Mouse (Mus musculus) liver, postnatal 0 days (tissue): Measurements from ENCODE around the gene H3f3b. TPM values are rescaled to one million over a fixed set of nuclear protein-coding genes. Genes with fewer than 3 reads are reported as not detected.

Source experiments
- ATAC-seq: fragments of 200-750 bp; cut with Nextera tagmentation; 2 replicates; pipeline ENCODE4 v1.8.0; 2017; ENCODE audit warnings: mild to moderate bottlenecking, moderate library complexity
- DNase-seq: peaks from one replicate; pipeline ENCODE4 v3.0.0-alpha.2; 2016
- H3K27ac ChIP-seq: fragments of 300-500 bp; sonication (generic); 2 replicates; pipeline ENCODE4 v1.5.1; 2014; ENCODE audit warnings: antibody characterized with exemption, moderate library complexity, mild to moderate bottlenecking, low read depth
- H3K27me3 ChIP-seq: fragments of 300-500 bp; sonication (generic); 2 replicates; pipeline ENCODE4 v1.6.1; 2014; ENCODE audit warnings: low read length, control low read depth, mixed read lengths; ENCODE audit not compliant: insufficient read depth
- H3K36me3 ChIP-seq: fragments of 300-500 bp; sonication (generic); replicated peaks from 2 replicates; pipeline ENCODE4 v1.6.1; 2014; ENCODE audit warnings: mild to moderate bottlenecking, control low read depth, low read length, moderate library complexity, mixed read lengths; ENCODE audit not compliant: insufficient read depth
- H3K4me1 ChIP-seq: fragments of 300-500 bp; sonication (generic); 2 replicates; pipeline ENCODE4 v1.6.1; 2014; ENCODE audit warnings: antibody characterized with exemption, mild to moderate bottlenecking, control low read depth; ENCODE audit not compliant: insufficient read depth
- H3K4me2 ChIP-seq: fragments of 300-500 bp; sonication (generic); 2 replicates; pipeline ENCODE4 v1.6.1; 2014; ENCODE audit warnings: low read depth, mild to moderate bottlenecking, low read length, moderate library complexity, mixed read lengths
- H3K4me3 ChIP-seq: fragments of 300-500 bp; sonication (generic); 2 replicates; pipeline ENCODE4 v1.5.1; 2014; ENCODE audit warnings: low read depth, low read length
- H3K9ac ChIP-seq: fragments of 300-500 bp; sonication (generic); replicated peaks from 2 replicates; pipeline ENCODE4 v1.6.1; 2014; ENCODE audit warnings: mild to moderate bottlenecking, moderate library complexity
- H3K9me3 ChIP-seq: fragments of 300-500 bp; sonication (generic); 2 replicates; pipeline ENCODE4 v1.6.1; 2016; ENCODE audit warnings: mild to moderate bottlenecking, control low read depth, low read length, mixed read lengths
- CTCF ChIP-seq: sonication (generic); IDR thresholded peaks from 2 replicates; pipeline ENCODE4 v1.5.1; 2016; ENCODE audit warnings: antibody characterized with exemption, low read depth
- EP300 ChIP-seq: IDR thresholded peaks from 2 replicates; pipeline ENCODE4 v1.6.1; 2016; ENCODE audit warnings: antibody characterized with exemption, low read depth, mild to moderate bottlenecking
- WGBS: fragments of 180-500 bp; shearing (Covaris S2); extraction: QIAGEN DNeasy Blood & Tissue Kit; methylation state at CpG from one replicate; pipeline ENCODE4 v1.1.7; 2014; ENCODE audit not compliant: insufficient replicate concordance; 5-methylcytosine and 5-hydroxymethylcytosine counted together
- polyA plus RNA-seq: library from polyadenylated mRNA; unstranded; fragments of >200 nt; fragmentation: Nextera tagmentation; extraction: Ambion mirVana; gene quantifications from 2 replicates; pipeline ENCODE4 v1.2.1, GENCODE M21; 2015

H3f3b gene
- polyA plus RNA-seq, 1 experiment from 2014 or later: 656 TPM

DNA sequence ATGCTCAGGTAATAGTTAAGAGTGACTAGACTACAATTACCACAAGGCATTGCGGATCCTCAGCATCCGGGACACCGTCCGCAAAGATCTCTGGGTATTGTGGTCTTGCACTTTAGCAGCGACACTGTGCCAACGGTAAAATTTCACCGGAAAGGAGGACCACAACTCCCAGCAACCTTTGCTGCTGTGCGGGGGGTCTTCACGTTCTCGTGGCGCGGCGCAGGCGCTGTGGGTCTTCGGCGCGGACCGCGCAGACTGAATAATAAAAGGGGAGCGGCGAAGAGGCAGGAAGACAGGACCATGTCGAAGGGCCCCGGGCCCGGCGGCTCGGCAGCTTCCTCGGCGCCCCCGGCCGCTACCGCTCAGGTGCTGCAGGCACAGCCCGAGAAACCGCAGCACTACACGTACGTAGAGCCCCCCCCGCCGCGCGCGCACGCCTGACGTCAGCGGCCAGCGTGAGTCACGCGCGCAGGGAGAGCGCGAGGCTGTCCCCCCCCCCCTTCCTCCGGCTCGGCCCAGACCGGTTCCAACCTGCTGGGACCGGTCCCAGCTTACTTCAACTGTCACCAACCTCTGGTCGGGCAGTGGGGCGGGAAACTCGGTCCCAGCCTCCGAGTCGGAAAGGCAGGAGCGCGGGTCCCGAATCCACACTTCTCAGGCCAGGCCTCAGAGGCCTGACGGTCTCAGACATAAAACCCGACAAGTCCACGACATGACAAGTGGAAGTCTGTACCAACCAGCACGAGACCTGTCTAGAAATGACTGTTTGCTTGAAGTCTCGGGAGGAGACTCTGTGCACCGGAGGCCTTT, 2.5 kb upstream of the H3f3b start, which contains the start of gene Unk:
TSS of gene Unk (plus strand) at position 235 of the 810 bp plus-strand sequence.
- Histone ChIP-seq H3K27ac (peak within 1 kb of the TSS; percentile 98), H3K4me1 (peaks cover 26% of the 10 kb centered on the region), H3K4me3 (peak within 1 kb of the TSS; percentile 75), H3K4me2 (peak within 1 kb of the TSS; percentile 70), H3K9ac (peak within 1 kb of the TSS; percentile 93), H3K36me3 (no peaks in the 10 kb centered on the region), H3K27me3 (no peaks in the 10 kb centered on the region), H3K9me3 (no peaks in the 10 kb centered on the region)
- TF ChIP-seq CTCF: 0 out of 2 replicates have a peak, but pooled peaks have one; percentile 2
- peak; percentile 96 for TF ChIP-seq EP300
- DNase-seq (peak; percentile 96), ATAC-seq (peak; percentile 94)
- WGBS: 3% methylated on average over 60 of the region's 67 CpGs

DNA sequence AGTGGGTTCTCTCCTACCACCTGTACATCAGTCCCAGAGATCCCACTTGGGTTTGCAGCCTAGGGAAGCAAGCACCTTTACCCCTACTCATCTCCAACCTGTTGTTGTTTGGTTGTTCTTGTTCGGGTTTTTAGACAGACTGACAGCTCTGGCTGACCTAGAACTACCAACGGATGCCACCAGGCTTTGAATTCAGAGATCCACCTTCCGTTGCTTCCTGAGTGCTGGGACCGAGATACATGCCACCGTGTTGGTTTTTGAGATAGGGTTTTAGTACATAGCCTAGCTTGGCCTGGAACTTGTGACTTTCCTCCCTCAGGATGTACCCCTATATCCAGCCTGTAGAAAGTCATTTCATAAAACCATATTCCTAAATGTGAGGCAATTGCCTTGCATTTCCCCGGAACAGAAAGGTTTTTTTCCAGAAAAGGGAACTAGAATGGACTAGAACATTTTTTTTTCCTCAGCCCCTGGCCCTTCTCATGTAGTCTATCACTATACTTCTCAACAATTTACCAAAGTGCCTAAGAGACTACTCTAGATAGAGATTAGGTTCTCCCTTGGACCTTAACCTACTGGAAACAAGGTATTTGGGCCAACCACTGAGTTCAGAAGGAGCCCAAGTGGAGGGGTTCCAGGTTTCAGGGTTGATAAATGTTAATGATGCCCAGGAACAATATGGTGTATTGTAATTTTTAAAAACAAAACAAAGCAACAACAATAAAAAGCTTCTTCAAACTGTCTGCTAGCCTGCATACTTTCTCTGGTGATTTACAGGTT, 1.5 kb upstream of the H3f3b start:
- H3K4me3 ChIP-seq: peak overlapping the region; percentile 75
- no peaks in the 10 kb centered on the region for H3K27me3 ChIP-seq
- WGBS: 71% methylated on average over 6 of the region's 6 CpGs
- ATAC-seq: no peak
- H3K9me3 ChIP-seq: no peaks in the 10 kb centered on the region
- peak overlapping the region; percentile 70 for H3K4me2 ChIP-seq
- TF ChIP-seq EP300 (no peak), CTCF (no peak)
- DNase-seq: no peak
- peak overlapping the region; percentile 0; the same call in 1 of the 2 replicates for H3K9ac ChIP-seq
- peaks cover 26% of the 10 kb centered on the region for H3K4me1 ChIP-seq
- H3K36me3 ChIP-seq: no peaks in the 10 kb centered on the region
- peak overlapping the region; percentile 64 for H3K27ac ChIP-seq

DNA sequence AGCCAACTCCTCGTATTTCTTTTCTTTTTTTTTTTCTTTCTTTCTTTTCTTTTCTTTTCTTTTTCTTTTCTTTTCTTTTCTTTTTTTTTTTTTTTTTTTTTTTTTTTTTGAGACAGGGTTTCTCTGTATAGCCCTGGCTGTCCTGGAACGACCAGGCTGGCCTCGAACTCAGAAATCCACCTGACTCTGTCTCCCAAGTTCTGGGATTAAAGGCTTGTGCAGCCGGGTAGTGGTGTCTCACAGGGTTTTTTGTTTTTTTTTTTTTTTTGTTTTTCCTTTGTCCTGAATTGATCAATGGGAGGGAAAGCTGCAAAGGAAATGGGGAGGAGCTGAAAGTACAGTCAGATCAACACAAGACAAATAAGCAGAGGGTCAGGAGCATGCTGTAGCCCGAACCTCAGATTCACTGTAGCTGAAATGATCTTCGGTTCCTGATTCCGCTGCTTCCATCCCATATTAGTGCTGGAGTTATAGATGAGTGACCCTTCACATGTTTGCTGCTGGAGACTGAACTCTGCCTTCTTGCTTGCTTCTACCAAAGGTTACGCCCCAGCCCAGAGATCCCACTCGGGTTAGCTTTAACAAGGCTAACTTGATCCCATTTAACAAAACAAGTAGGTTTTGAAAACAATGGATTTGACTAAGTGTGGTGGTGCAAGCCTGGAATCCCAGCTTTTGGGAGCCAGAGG, 559 bp upstream of the H3f3b start:
- H3K9me3 ChIP-seq: no peaks in the 10 kb centered on the region
- peaks cover 26% of the 10 kb centered on the region for H3K4me1 ChIP-seq
- H3K27ac ChIP-seq: peak overlapping the region; percentile 64; the same call in 1 of the 2 replicates
- WGBS: 73% methylated on average over 9 of the region's 9 CpGs
- no peak for TF ChIP-seq EP300
- TF ChIP-seq CTCF: no peak
- DNase-seq: no peak
- peaks cover 4% of the 10 kb centered on the region for H3K36me3 ChIP-seq
- H3K4me2 ChIP-seq: no peak overlapping the region
- no peak for ATAC-seq
- no peak overlapping the region for H3K9ac ChIP-seq
- H3K4me3 ChIP-seq: no peak overlapping the region
- H3K27me3 ChIP-seq: no peaks in the 10 kb centered on the region

DNA sequence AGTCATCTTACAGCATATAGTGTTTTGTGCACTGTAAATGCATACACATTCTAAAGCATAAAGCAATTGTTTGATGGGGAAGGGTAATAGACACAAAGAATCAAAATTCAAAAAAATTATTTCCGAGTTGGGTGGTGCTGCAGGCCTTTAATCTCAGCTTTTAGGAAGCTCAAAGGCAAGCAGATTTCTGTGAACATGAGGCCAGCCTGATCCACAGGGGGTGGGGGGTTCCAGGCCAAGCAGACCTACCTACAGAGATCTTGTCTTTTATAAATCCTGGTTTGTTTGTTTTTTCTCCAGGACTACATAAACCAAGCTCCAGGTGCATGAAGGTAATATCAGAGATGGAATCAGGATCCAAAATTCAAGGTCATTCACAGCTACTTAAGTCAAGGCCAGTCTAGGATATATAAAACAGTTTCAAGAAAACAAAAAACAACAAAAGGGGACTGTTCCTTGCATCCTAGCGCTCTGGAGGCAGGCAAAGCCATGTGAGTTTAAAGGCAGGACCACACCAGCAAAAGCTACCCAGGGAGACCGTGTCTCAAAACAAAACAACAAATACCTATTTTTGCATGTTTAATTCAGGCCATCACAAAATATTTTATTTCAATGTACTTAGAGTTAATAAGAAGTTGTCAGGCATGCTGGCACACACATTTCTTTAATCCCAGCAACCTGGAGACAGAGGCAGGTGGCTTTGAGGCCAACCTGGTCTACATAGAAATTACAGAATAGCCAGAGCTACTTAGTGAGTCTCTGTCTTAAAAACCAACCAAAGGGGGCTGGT, 2.5 kb downstream of the H3f3b start:
- TF ChIP-seq CTCF: no peak
- TF ChIP-seq EP300: no peak
- Histone ChIP-seq H3K4me2 (no peak overlapping the region), H3K36me3 (peaks cover 19% of the 10 kb centered on the region), H3K4me1 (peaks cover 15% of the 10 kb centered on the region), H3K4me3 (no peak overlapping the region), H3K9me3 (no peaks in the 10 kb centered on the region), H3K9ac (no peak overlapping the region), H3K27me3 (no peaks in the 10 kb centered on the region), H3K27ac (peak overlapping the region; percentile 24; the same call in 1 of the 2 replicates)
- 86% methylated on average over 3 of the region's 3 CpGs for WGBS
- DNase-seq (no peak), ATAC-seq (no peak)

DNA sequence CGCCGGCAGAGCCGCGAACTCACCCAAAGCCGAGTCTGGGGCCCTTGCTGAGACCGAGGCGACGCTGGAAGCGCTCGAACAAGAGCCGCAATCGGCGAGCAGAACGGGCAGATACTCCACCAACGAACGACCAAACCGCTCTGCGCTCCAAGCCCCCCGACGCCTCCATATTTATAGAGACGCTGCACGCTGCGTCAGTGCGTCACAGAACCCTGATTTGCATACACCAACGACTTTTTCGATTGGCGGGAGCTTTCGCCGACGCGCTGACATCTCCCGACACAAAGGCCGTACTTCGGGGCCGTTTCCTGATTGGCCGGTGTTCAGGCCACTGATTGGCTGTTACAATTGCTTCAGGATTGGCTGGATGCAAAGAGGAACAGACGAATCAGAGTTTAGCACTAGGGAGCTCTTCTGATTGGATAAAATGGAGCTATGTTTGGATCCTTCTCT, 3.4 kb downstream of the H3f3b start:
- no peak for TF ChIP-seq CTCF
- TF ChIP-seq EP300: peak; percentile 77
- Histone ChIP-seq H3K9ac (peak overlapping the region; percentile 100), H3K27me3 (no peaks in the 10 kb centered on the region), H3K27ac (peak overlapping the region; percentile 100), H3K4me3 (peak overlapping the region; percentile 100), H3K4me1 (peaks cover 11% of the 10 kb centered on the region), H3K36me3 (peaks cover 19% of the 10 kb centered on the region), H3K4me2 (peak overlapping the region; percentile 63; the same call in 1 of the 2 replicates), H3K9me3 (no peaks in the 10 kb centered on the region)
- DNase-seq: peak; percentile 97
- ATAC-seq: peak; percentile 88
- WGBS: under 1% methylated on average over 37 of the region's 37 CpGs
